Mouse (Mus musculus): ENCODE measurements at regions not wholly inside any gene's neighbourhood (a gene's known extent, or its start where the extent isn't known, plus 50 kb on each side); places are given as distances from the start of the nearest gene placed in this dataset.

GRCm38 (mm10) chr16:93342701-93343100, 261.2 kb downstream of the Setd4 start:
- TF ChIP-seq CTCF (IDR thresholded peaks at IDR 0.05; ENCODE audit: low read depth), result no peak
- TF ChIP-seq EP300 (IDR thresholded peaks at IDR 0.05; ENCODE audit: low read depth), result no peak
